Mouse (Mus musculus): ENCODE data around the gene Rhoc.
"Not testable (repeated sequence)": the region's sequence is repeated elsewhere in the genome, so short reads cannot be mapped to it uniquely, and the experiment has no call there.

The Rhoc gene

GRCm38 (mm10) chr3:104788075-104788474, at the start of gene Rhoc:
Rhoc (plus strand) TSS chr3:104788375.
- in situ Hi-C loops (cut with MboI, MseI), result loop anchor here in 1 of 2 experiments (10.0 kb wide), 2 partner anchors 177 to 267 kb away; partner anchors contain the start of genes Cttnbp2nl and Wnt2b

DNA sequence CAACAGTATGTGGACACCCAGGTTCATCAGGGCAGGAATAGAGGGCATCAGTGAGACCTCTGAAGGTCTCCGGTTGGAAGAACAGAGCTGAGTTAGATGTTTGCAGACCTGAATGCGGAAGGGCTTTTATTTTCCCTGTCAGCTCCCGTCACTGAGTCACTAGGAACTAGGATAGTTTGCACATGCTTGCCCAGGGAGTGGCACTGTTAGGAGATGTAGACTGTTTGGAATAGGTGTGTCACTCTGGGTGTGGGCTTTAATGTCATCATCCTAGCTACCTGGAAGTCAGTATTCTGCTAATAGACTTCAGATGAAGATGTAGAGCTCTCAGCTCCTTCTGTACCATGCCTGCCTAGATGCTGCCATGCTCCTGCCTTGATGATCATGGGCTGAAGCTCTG, 46.2 kb upstream of the Rhoc start:
- in situ Hi-C loops (cut with MboI, MseI), result no loop called here

DNA sequence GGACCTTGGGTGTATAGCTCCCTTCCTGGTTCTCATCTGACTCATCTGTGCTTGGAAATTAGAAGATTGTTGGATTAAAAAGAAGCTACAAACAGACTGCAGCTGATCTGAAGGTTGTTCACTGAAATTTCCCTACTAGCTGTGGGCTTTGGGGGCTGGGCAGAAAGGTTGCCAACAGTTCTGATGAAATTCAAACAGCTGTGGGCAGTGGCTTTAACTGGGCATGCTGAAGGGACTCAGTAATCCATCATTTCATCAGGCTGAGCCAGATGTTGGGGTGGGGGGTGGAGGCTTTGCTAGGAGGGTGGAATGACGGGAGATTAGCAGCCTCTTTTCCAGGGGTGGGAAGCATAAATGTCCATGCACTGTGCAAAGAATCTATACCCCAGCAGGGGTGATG, 45.0 kb upstream of the Rhoc start:
- in situ Hi-C loops (cut with MboI, MseI), result no loop called here

GRCm38 (mm10) chr3:104743864-104744263, 44.3 kb upstream of the Rhoc start:
- in situ Hi-C loops (cut with MboI, MseI), result no loop called here

- in situ Hi-C loops (cut with MboI, MseI), result not testable (repeated sequence)
These were observed 35.3 kb upstream of the Rhoc start for GRCm38 (mm10) chr3:104752845-104753244.

DNA sequence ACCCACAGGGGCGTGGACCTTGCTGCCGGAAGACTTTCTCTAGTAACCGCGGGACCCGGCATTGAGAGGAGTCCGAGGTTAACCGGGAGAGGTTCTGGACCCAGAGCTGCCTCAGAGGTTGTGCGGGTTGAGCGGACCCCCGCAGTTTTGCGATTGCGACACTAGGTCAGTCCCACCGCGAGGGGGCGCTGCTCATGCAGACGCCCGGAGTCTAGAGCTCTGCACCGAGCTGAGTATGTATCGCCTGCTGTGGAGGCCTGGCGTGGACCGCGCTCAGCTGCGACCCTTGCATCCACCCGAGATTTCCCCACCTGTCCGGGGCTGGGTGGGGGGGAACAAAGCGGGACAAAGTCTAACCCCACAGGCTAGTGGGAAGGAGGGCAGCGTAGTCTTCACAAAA, 29.8 kb upstream of the Rhoc start:
- in situ Hi-C loops (cut with MboI, MseI), result no loop called here

- in situ Hi-C loops (cut with MboI, MseI), result no loop called here
These were observed 29.3 kb upstream of the Rhoc start for GRCm38 (mm10) chr3:104758869-104759268.

DNA sequence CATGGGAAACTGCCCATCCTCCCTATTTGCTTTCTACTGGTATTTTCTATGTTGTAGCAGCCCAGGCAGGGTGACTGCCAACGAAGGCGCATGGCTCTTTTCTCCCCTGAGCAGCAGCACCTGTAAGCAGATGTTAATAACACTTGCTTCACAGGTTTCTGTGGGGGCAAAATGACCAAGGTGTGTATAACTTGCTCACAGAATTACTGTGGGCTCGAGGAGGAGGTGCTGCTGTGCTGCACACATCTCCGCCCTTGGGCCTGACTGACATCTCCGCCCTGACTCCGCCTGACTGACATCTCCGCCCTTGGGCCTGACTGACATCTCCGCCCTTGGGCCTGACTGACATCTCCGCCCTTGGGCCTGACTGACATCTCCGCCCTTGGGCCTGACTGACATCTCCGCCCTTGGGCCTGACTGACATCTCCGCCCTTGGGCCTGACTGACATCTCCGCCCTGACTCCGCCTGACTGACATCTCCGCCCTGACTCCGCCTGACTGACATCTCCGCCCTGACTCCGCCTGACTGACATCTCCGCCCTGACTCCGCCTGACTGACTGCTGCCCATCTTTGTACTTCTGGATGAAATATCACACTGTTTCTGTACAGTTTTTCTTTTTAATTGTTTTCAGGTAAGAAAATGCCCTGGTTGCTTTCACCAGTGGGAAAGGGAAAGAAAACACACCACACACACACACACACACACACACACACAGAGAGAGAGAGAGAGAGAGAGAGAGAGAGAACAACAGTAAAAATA, 25.9 kb upstream of the Rhoc start:
- in situ Hi-C loops (cut with MboI, MseI), result not testable (repeated sequence)

DNA sequence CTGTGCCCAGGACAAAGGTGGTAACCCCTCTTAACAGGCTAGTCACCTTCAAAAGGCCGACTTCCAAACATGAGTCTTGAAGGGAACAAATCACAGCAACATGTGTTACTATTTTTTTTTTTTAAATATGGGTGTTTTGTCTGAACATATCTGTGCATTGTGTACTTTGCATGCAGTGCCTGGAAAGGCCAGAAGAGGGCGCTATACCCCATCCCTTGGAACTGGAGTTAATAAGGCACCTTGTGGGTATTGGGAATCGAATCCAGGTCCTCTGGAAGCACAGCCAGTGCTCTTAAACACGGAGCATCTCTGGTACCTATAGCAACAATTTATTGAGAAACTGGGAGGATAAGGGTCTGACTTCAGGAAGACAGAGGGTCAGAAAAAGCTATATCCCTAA, 23.2 kb upstream of the Rhoc start:
- in situ Hi-C loops (cut with MboI, MseI), result no loop called here

GRCm38 (mm10) chr3:104767141-104767540, 21.0 kb upstream of the Rhoc start:
- in situ Hi-C loops (cut with MboI, MseI), result no loop called here

DNA sequence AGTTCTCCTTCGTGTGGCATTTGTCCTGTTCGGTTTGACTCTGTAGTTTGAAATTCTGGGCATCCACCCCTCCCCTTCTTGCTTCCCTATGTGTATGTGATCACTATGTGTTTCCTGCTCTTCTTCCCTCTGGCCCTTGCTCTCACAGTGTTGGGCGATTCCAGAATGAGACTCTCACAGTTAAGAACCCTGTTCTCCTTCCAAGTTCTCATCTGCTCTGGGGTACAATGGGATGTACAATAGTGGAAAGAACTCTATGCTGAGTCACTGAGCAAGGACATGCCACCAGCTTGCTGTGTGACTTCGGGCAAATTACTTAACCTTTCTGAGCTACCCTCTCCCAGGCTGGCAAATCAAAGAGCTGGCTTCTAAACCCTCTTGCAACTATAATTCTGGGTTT, 20.5 kb upstream of the Rhoc start:
- in situ Hi-C loops (cut with MboI, MseI), result no loop called here

DNA sequence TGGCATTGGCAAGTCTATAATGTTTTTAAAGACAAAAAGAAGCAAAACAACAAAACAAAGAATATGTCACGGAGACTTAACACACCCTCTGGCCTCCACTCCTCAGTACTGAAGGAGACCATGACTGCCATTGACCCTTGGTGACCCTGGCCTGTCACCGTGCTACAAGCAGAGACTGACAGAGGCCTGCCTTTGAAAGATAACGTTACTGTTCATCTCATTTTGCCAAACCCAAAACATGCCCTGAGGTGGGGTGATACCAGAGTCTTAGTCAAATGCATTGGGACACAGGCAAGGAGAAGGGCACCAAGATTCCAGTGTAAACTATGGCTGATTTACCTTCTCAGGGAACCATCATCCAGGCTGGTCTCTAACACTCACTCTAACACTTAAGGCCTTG, 19.0 kb upstream of the Rhoc start:
- in situ Hi-C loops (cut with MboI, MseI), result no loop called here

GRCm38 (mm10) chr3:104770035-104770434, 18.1 kb upstream of the Rhoc start:
- in situ Hi-C loops (cut with MboI, MseI), result loop anchor here (5.0 to 10.0 kb wide), 3 partner anchors 55 to 197 kb away; no protein-coding TSS in a partner anchor

- in situ Hi-C loops (cut with MboI, MseI), result loop anchor here (5.0 to 10.0 kb wide), 3 partner anchors 56 to 196 kb away; no protein-coding TSS in a partner anchor
These were observed 17.3 kb upstream of the Rhoc start for GRCm38 (mm10) chr3:104770918-104771317.

- in situ Hi-C loops (cut with MboI, MseI), result loop anchor here (5.0 to 10.0 kb wide), 3 partner anchors 57 to 196 kb away; no protein-coding TSS in a partner anchor
These were observed 16.7 kb upstream of the Rhoc start for GRCm38 (mm10) chr3:104771460-104771859.

GRCm38 (mm10) chr3:104773301-104773700, 14.9 kb upstream of the Rhoc start:
- in situ Hi-C loops (cut with MboI, MseI), result loop anchor here (5.0 to 10.0 kb wide), 3 partner anchors 58 to 194 kb away; no protein-coding TSS in a partner anchor

DNA sequence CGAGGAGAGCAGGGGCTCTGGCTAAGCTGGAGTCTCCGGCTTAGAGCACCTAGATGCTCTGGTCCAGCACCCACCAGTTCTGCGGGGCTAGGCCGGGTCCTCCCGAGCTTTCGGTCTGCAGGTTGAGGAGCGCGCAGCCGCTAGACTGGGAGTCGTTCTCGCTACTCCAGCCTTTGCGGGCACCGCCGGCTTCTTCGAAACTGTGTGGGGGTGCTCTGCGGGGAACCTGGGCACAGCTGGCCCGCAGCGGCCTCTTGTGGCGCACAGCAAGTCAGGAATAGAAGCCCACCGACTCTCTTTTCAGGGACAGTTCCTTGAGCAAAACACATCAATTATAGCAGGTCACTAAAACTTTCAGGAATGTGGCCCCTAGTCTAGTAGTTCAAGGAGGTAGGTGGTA, 10.8 kb upstream of the Rhoc start:
- in situ Hi-C loops (cut with MboI, MseI), result loop anchor here in 1 of 2 experiments (10.0 kb wide), 1 partner anchor 63 kb away; no protein-coding TSS in a partner anchor

- in situ Hi-C loops (cut with MboI, MseI), result loop anchor here (5.0 to 10.0 kb wide), 5 partner anchors 65 to 282 kb away; partner anchors contain the start of genes Cttnbp2nl (in 1 of the 2) and Wnt2b (in 1 of the 2)
These were observed 8.2 kb upstream of the Rhoc start for GRCm38 (mm10) chr3:104779949-104780348.

DNA sequence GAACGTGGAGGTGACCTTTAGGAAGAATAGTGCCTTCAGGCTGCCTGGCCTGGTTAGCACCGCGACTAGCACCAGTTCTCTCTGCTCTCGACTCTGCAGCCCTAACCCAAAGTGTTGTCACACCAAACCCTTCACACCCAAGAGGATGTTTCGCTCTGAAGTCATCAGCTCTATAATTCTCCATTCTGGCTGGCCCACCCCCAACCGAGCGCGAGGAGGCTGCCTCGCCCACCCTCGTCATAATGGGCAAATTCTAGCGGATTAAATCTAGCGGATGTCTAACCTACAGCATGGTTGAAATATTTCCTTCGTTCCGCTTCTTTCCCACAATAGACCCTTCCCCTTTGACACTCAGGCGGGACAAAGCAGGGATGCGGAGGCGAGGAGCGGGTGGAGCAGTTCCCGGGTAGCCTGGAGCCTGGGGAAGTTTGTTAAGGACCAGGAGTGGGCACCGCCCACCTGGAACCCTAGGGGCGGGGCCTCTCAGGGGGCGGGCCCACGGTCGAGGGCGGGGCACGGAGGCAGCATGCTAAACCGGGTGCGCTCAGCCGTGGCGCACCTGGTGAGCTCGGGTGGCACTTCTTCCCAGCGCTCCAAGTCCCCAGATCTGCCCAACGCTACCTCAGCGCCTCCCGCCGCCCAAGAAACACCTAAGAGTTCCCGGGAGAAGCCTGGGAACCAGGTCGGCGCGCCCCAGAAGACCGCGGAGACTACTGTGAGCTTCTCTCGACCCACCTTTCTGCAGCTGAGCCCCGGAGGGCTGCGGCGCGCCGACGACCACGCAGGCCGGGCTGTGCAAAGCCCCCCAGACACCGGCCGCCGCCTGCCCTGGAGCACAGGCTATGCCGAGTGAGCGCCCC, 7.4 kb upstream of the Rhoc start, which contains the start of gene Ppm1j:
Gene Ppm1j, plus strand, starts transcription at position 496 of the 860 bp plus-strand sequence.
- in situ Hi-C loops (cut with MboI, MseI), result loop anchor here (5.0 to 10.0 kb wide), 4 partner anchors 77 to 282 kb away; partner anchors contain the start of genes Cttnbp2nl (in 1 of the 2) and Wnt2b (in 1 of the 2)

DNA sequence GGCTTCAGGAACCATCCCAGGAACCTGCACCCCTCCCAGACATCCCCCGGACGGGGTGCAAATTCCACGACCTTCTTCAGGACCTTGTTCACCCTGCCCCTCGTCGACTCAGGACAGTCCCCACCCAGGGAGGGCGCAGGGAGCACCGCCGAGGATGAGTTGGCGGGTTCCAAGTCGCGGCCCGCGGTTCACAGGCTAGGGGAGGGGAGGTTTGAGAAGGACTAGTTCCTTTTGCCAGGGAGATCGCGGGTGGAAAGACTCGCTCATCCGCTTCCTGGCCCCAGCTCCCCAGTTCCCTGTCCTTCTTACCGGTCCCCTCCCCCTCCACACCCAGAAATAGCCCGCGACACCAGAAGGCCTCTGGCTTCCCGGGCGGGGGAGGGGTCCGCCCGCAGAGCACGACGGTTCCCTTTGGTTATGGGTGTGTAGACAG, 6.7 kb upstream of the Rhoc start, which contains the start of gene Fam19a3:
Gene Fam19a3, minus strand, starts transcription at position 370 of the 433 bp plus-strand sequence.
- in situ Hi-C loops (cut with MboI, MseI), result loop anchor here (5.0 to 10.0 kb wide), 4 partner anchors 76 to 281 kb away; partner anchors contain the start of genes Cttnbp2nl (in 1 of the 2) and Wnt2b (in 1 of the 2)

DNA sequence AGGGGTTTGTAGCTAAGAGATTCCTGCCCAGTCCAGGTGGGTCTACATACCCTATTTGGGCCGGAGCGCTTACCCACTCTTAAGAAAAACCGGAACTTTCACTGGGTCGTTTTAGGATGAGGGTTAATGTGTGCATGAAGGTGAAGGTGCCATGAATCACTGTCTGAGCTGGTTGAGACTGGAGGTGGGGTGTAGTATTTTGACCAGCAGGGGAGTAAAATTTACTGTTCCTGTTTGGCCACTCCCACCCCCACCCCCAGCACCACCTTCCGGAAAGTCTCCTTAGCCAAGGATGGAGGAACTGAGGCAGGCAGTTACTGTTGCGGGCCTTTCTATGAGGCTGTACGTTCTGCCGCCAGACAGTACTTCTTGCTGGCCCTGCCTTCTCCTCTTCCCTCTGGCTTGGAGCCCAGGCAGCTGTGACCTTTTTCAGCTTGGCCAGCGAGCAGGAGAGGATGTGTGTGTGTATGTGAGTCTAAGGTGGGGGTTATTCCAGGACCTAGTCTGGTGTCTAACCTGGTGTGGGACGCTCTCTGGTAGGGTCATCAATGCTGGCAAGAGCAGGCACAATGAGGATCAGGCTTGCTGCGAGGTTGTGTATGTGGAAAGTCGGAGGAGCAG, 6.0 kb upstream of the Rhoc start:
- in situ Hi-C loops (cut with MboI, MseI), result loop anchor here (5.0 to 10.0 kb wide), 4 partner anchors 75 to 280 kb away; partner anchors contain the start of genes Cttnbp2nl (in 1 of the 2) and Wnt2b (in 1 of the 2)
